Mouse (Mus musculus): ENCODE data around the gene Snx32.
"Not testable (repeated sequence)": the region's sequence is repeated elsewhere in the genome, so short reads cannot be mapped to it uniquely, and the experiment has no call there.

Gene Snx32

GRCm38 (mm10) chr19:5511074-5511632 is 815 bp upstream of the Snx32 start:
- DNase-seq: no peak

GRCm38 (mm10) chr19:5503687-5504086 is 6.7 kb downstream of the Snx32 start, which contains the start of gene 1700020D05Rik:
1700020D05Rik (minus strand) TSS chr19:5503787.
- DNase-seq: no peak

DNA sequence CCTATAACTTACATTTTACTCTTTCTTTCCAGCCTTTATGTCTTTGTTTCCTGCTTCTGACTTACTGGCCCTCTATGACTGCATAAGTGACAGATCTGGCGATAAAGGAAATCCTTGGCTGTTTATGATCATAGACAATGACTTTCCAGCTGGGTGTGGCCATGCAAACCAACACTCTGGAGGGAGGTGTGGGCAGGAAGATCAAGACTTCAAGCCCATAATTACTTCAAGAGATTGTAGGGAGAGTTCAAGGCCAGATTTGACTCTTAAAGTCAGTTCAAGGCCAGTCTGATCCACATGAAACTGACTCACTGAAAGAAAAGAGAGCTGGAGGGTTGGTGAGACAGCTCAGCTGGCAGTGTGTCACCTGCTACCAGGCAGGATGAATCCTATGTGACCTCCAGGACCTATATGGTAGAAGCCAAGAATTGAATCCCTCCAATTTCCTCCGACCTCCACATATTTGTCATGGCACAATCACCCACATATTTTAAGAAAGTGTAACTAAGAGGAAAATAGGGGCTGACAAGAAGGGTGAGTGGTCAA is 9.9 kb downstream of the Snx32 start:
- no peak for DNase-seq

DNA sequence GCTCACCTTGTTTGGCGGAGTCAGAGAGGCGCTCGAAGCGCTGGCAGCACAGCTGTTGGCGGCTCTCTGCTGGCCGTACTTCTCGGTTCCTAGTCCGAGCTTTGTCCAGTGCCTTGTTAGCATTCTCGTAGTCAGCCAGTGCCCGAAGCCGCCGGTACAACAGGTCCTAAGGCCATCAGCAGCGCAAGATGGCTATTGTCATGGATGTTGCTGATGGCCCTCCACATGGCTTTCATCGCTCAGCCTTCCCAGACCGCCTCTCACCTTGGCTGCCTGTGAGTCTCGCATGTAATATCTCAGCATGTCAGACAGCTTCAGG is 14.3 kb downstream of the Snx32 start:
- DNase-seq: no peak

- DNase-seq: no peak
Measured at GRCm38 (mm10) chr19:5495353-5496051, 14.8 kb downstream of the Snx32 start.

GRCm38 (mm10) chr19:5494314-5494713 is 16.0 kb downstream of the Snx32 start:
- no peak for DNase-seq

DNA sequence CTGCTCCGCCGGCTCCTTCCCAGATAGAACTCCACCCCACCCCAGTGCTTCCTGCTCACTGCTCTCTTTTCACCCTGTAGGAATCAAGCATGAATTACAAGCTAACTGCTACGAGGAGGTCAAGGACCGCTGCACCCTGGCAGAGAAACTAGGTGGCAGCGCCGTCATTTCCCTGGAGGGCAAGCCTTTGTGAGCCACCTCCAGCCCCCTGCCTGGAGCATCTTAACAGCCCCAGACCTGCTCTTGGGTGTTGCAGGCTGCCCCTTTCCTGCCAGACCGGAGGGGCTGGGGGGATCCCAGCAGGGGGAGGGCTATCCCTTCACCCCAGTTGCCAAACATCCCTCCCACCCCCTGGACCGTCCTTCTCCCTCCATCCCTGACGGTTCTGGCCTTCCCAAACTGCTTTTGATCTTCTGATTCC is 17.0 kb downstream of the Snx32 start:
- DNase-seq: not testable (repeated sequence)

DNA sequence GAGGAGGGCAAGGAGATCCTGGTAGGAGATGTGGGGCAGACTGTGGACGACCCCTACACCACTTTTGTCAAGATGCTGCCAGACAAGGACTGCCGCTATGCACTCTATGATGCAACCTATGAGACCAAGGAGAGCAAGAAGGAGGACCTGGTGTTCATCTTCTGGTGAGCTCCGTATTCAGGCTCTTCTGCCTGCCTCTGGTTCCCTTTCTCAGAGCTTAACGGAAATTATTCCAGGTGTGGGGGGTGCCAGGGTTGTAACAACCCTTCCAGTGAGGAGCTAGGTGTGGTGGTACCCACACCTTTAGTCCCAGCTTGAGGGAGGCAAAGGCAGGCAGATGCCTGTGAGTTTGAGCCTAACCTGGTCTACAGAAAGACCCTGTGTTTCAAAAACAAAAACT is 17.7 kb downstream of the Snx32 start:
- no peak for DNase-seq

GRCm38 (mm10) chr19:5490898-5491708 is 19.2 kb downstream of the Snx32 start:
- peak; percentile 83 for DNase-seq

DNA sequence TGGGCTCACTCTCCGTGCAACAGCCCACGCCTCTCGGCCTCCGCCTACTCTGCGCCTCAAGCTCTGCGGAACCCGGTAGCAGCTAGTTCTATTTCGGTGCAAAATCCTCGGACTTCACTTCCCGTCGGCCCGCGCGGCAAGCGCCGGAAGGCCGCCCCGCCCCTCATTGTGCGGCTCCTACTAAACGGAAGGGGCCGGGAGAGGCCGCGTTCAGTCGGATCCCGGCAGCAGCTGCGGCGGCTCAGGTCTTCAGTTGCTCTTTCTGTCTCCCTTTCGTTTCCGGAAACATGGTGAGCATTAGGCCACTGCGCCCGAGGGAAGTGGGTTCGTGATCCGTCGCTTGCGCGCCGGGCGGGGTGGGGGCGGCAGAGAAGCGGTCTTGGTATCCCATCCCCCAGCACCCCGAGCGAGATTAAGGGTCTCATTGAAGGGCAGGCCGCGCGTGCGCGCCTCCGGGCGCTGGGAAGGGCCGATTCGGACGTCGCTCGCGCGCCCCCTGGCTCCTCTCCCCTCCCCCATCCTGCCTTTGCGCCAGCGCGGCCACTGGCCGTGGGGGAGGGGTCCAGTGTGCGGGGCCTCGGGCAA is 19.9 kb downstream of the Snx32 start, which contains the start of gene Cfl1:
Gene Cfl1 (plus strand): TSS at position 143 of the 585 bp plus-strand sequence.
- peak; percentile 94 for DNase-seq

GRCm38 (mm10) chr19:5489721-5490120 is 20.6 kb downstream of the Snx32 start:
- not testable (repeated sequence) for DNase-seq

GRCm38 (mm10) chr19:5488878-5489571 is 21.3 kb downstream of the Snx32 start:
- peak; percentile 98 for DNase-seq

DNA sequence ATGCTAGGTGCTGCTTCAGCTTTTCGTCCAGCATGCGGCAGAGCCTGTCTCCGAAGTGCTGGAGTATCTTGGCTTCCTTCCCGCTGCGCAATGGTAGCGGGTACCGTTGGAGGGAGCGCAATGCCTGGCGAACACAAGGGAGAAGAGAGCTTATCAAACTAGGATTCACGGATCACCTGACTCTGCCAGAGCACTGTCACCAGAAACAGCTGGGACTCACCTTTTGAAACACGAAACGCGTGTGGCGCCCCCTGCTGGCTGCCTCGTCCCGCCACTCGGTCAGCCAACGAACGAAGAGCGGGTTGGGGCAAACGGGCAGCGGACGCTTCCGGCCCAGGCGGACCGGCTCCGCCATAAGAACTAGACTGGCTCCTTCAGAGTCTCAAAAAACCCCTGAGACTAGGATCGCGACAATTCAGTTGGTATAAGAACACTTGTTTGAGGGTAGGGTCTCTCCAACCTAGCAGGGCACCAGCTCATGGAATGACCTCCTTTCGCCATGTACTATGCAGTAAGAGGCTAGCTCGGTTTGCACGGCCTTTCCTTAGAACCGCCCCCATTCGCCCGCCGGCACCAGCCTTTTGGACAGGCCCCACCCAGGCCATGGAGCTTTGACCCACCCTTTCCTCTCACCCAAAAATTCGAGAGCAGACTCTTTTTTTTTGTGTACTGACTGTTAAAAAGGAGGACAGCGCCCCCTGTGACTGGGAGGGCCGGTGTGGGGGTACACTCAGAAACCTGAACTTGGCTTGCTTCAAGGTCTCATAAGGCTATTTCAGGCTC is 22.4 kb downstream of the Snx32 start, which contains the start of gene Mus81:
Gene Mus81 (minus strand): TSS at position 635 of the 783 bp plus-strand sequence.
- DNase-seq: peak; percentile 99

DNA sequence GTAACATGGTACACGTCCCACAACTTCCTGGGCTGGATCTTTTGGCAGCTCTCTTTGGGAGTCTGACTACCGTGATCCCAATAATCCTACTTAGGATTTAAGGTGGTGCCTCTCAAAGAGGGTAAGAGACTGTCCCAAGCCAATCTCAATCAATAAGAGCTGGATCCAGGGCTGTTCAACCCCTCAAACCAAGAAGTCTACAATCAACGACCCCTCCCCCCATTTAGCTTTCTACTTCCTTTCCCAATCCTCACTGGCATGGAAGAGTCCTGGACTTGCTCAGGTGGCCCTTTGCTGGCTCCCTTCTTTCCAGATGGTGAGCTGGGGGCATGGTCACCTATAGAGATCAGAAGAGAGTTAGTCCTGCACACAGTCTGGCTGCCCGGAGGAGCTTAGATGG is 23.6 kb downstream of the Snx32 start:
- no peak for DNase-seq

DNA sequence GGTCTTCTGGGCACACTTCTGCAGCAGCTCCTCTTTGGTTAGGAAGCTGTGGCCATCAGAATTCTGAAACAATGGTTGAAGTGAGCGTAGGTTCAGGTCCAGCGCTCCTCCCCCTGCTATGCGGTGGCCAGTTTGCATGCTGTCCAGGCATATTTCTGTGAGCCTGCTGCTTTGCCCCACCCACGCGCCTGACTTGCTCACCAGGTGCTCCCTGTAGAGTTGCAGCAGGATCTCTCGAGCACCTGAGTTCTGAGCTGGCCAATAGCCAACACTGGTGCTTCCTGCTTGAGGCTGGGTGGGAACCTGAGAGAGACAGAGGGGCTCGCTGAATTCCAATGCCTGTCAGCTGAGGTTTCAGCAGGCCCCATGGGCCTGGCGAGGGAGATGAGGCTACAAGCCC is 24.1 kb downstream of the Snx32 start:
- DNase-seq: peak; percentile 56

GRCm38 (mm10) chr19:5485821-5486220 is 24.5 kb downstream of the Snx32 start:
- DNase-seq: no peak

GRCm38 (mm10) chr19:5485371-5485770 is 25.0 kb downstream of the Snx32 start:
- DNase-seq: no peak

DNA sequence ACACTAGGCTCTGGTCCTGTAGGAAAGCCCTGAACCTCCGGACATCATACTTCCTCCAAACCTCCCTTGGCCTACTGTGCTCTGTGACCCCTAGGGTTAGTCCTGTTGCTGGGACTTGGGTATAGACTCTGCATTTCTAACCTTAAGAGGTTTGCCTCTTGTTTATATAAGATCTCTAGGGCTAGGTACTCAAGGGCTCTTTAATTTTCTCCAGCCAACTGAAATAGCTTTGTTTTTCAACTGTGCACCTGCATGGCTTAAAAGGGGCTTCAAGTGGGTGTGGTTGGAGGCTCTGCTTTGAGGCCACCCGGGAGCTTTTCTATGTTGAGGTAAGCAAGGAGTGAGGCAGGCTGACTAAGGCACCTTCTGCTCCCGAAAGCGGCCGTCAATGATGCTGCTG is 25.8 kb downstream of the Snx32 start:
- no peak for DNase-seq

GRCm38 (mm10) chr19:5483386-5484359 is 26.7 kb downstream of the Snx32 start:
- DNase-seq: no peak

- no peak for DNase-seq
Measured at GRCm38 (mm10) chr19:5481398-5481797, 28.9 kb downstream of the Snx32 start.

Measured in lung, postnatal 14 days (tissue).